Mouse (Mus musculus) E14TG2a.4 (cell line): ENCODE measurements around the gene Sept12.

ENCODE experiments used
- CTCF ChIP-seq: conservative IDR thresholded peaks from 2 replicates; pipeline ENCODE4 v1.5.1; 2014; ENCODE audit warnings: low read length
- NANOG ChIP-seq: IDR thresholded peaks from 2 replicates; pipeline ENCODE4 v1.6.1; 2014; ENCODE audit warnings: borderline replicate concordance, low read length, mixed read lengths
- POU5F1 ChIP-seq: IDR thresholded peaks from 2 replicates; pipeline ENCODE4 v1.6.1; 2014; ENCODE audit warnings: low read length, borderline replicate concordance

DNA sequence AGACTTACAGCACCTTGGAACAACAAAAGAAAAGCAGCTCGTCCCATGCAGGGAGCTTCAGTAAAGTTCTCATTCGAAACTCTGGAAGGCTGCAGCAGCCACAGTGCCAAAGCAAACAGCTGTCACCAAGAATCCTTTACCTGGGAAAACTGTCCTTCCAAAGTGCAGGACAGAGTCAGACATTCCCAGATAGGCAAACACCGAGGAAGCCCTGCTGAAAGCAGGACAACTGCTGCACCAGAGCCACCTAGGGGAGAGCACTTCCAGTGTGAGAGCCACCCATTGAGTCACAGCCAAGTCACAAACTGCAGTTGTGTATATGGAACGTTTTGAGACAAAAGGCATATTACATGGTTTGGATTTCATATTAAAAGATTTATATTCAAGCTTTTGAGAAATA is 52.2 kb downstream of the Sept12 start:
- no peak for TF ChIP-seq CTCF
- TF ChIP-seq POU5F1 = no peak
- no peak for TF ChIP-seq NANOG
